ENCODE assay signal across 8 mouse cellular contexts in the genomic region with DNA sequence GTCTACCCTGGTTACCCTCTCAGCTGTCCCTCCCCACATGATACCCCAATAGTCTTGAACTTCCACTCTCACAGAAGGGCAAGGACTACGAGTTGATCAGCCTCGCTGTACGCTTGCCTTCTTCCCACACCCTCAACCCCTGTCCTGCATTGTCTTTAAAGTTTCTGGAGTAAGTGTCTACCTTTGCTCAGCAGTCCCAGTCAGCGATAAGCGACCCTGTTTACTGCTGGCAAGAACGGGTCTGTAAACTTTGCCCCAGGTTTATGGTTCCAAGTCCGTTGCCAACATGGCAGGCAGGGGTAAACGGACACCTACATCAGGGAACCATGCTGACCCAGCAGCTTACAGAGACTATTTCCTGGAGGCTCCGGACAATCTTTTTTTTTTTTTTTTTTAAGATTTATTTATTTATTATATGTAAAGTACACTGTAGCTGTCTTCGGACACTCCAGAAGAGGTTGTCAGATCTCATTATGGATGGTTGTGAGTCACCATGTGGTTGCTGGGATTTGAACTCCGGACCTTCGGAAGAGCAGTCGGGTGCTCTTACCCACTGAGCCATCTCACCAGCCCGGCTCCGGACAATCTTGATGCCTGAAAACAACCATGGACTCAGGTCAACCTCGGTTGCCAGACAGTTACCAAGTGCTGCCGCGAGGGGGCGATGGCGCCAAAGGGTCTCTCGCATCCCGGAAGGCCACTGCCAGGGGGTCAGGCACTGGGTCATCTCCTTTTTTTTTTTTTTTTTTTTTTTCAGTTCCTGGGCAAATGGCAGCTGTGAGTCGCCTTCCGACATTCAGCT. TPM values are rescaled to one million over a fixed set of nuclear protein-coding genes. Genes with fewer than 3 reads are reported as not detected.
DNase-seq lines count a peak whose midpoint lies in the region; ATAC-seq and TF ChIP-seq lines count a peak whose summit lies in the region.

No protein-coding gene starts in this region.

- no peaks in the 10 kb centered on the region for H3K9me3 ChIP-seq in hindbrain, postnatal 0 days (ENCODE audit: low read length)

- H3K9ac ChIP-seq in hindbrain, postnatal 0 days (replicated peaks; ENCODE audit: low read length) = no peak overlapping the region

- peak; percentile 80 for DNase-seq in R1 (ENCODE audit: low read depth, low spot score)
- peak; percentile 82 to 89 for DNase-seq in cerebellum, postnatal 25 days
- DNase-seq in gastrocnemius, adult 8-10 months (ENCODE audit: low spot score in 2 of 2) = peak; percentile 71 to 76
- peak; percentile 79 for DNase-seq in hindbrain, postnatal 0 days (ENCODE audit: low spot score)
- DNase-seq in left cerebral cortex, adult 18-20 months (ENCODE audit: low spot score in 2 of 2) = peak; percentile 66 to 75
- DNase-seq in right cerebral cortex, adult 18-20 months = peak; percentile 51
- peak; percentile 69 for DNase-seq in urinary bladder, adult 2 months (ENCODE audit: low spot score)

- peak; percentile 59; the same call in 1 of the 2 replicates for ATAC-seq in hindbrain, postnatal 0 days
- peak; percentile 91 for ATAC-seq in megakaryocyte, adult 5-6 weeks (ENCODE audit: poor library complexity, severe bottlenecking)

- no peaks in the 10 kb centered on the region for H3K36me3 ChIP-seq in hindbrain, postnatal 0 days (ENCODE audit: insufficient read depth, low read length)

- TF ChIP-seq CTCF in hindbrain, postnatal 0 days (IDR thresholded peaks at IDR 0.05; ENCODE audit: low read depth) = peak; percentile 87

- peak overlapping the region; percentile 39 for H3K4me2 ChIP-seq in hindbrain, postnatal 0 days (ENCODE audit: low read depth, low read length)

- WGBS in hindbrain, postnatal 0 days = 16% methylated on average over 23 of the region's 24 CpGs

- no peaks in the 10 kb centered on the region for H3K4me1 ChIP-seq in hindbrain, postnatal 0 days (ENCODE audit: insufficient read depth, low read length)

- no peaks in the 10 kb centered on the region for H3K27me3 ChIP-seq in hindbrain, postnatal 0 days (ENCODE audit: insufficient read depth, low read length)

- no peak overlapping the region for H3K27ac ChIP-seq in hindbrain, postnatal 0 days

- H3K4me3 ChIP-seq in hindbrain, postnatal 0 days (ENCODE audit: low read length) = no peak overlapping the region

RNA-seq across cellular contexts. Expression of gene Fam160b1, which starts 43.4 kb away (rescaled TPM):
- total RNA-seq in gastrocnemius, adult 8-10 months (2022) = 10 to 100 TPM in 3 of 4 experiments, 1 to 10 TPM in 1; 10.0 to 12.1 (median 12.0) TPM
- total RNA-seq in hindbrain, postnatal 0 days (2014; rRNA removed) = 18.2 and 19.7 TPM in 2 replicates
- 10.9 and 11.2 TPM in 2 replicates for polyA plus RNA-seq in hindbrain, postnatal 0 days (2015; fragmentation: Nextera tagmentation; extraction: Ambion mirVana)
- 10 to 100 TPM; 25.3 to 26.3 TPM for total RNA-seq in left cerebral cortex, adult 18-20 months (2021)
- total RNA-seq in megakaryocyte, adult 5-6 weeks (2015) = 28.7 and 29.0 TPM in 2 replicates
- 18.4 and 18.8 TPM in 2 replicates for total RNA-seq in megakaryocyte, adult 5-6 weeks (2017)
- 13.9 and 17.3 TPM in 2 replicates for polyA plus RNA-seq in urinary bladder, adult 2 months (2012; rRNA removed)

RNA-seq across cellular contexts. Expression of gene Trub1, which starts 48.8 kb away (rescaled TPM):
- 1 to 10 TPM; 2.6 to 4.7 (median 4.0) TPM for total RNA-seq in gastrocnemius, adult 8-10 months (2022)
- total RNA-seq in hindbrain, postnatal 0 days (2014; rRNA removed) = 12.7 TPM in 2 replicates
- 13.8 and 14.0 TPM in 2 replicates for polyA plus RNA-seq in hindbrain, postnatal 0 days (2015; fragmentation: Nextera tagmentation; extraction: Ambion mirVana)
- 10 to 100 TPM; 18.5 to 18.8 TPM for total RNA-seq in left cerebral cortex, adult 18-20 months (2021)
- 2.1 and 3.9 TPM in 2 replicates for total RNA-seq in megakaryocyte, adult 5-6 weeks (2015)
- total RNA-seq in megakaryocyte, adult 5-6 weeks (2017) = 3.5 and 3.6 TPM in 2 replicates
- polyA plus RNA-seq in urinary bladder, adult 2 months (2012; rRNA removed) = 14.1 and 16.6 TPM in 2 replicates
